Mouse (Mus musculus) MN1 (cell line): ENCODE measurements around the gene Neurl2.

Source experiments
- DNase-seq: peaks from one replicate; pipeline ENCODE4 v3.0.0-alpha.2; 2016; ENCODE audit warnings: low spot score

The Neurl2 gene

DNA sequence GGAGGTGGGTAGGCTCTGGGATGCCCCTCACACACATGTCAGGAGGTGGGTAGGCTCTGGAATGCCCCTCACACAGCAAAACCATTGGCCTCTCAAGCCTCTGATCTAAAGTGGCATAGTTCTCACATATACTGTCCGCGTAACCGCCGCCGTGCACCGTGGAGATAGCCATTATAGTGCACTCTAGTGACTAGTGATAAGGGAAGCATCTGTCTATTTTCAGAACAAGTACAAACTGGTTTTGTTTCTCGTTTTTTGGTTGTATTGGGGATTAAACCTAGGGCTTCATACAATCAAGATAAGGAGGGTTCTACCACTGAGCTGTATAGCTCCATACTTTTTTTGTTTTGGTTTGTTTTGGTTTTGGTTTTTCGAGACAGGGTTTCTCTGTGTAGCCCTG is 17.4 kb downstream of the Neurl2 start:
- no peak for DNase-seq

GRCm38 (mm10) chr2:164815348-164815747 is 17.9 kb downstream of the Neurl2 start:
- no peak for DNase-seq

GRCm38 (mm10) chr2:164813557-164813956 is 19.7 kb downstream of the Neurl2 start:
- DNase-seq = no peak

DNA sequence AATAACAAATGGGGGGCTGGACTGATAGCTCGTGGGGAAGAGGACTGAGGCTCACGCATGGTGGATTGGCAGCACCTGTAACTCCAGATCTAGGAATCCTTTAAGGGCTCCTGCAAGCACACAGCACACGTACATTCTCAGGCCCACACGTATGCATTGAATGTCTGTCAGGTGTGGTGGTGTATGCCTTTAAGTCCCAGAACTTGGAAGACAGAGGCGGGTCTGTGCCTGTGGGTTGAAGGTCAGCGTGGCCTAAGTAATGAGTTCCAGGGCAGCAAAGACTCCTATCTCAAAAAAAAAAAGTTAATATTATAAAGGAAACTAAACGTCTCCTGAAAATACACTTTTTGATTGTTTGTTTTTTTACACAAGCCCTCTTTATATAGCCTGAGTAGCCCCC is 26.6 kb downstream of the Neurl2 start:
- no peak for DNase-seq

DNA sequence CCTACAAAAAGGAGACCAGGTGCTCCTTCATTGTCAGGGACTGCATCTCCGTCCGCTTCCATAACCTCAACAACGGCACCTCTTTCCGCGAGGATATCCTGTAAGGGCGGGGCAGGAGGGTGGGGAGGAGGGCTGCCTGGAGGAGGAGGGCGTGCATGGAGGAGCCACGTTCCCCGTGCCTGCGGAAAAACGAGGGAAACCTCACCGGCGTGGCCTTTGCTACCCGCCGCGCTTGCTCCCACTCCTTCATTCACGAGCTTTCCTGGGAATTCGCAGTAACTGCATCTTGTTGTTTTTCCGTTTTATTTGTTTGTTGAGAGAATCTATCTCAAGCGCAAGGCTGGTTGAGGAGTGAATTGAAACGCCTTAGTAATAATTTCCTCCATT is 27.9 kb downstream of the Neurl2 start:
- DNase-seq = no peak

DNA sequence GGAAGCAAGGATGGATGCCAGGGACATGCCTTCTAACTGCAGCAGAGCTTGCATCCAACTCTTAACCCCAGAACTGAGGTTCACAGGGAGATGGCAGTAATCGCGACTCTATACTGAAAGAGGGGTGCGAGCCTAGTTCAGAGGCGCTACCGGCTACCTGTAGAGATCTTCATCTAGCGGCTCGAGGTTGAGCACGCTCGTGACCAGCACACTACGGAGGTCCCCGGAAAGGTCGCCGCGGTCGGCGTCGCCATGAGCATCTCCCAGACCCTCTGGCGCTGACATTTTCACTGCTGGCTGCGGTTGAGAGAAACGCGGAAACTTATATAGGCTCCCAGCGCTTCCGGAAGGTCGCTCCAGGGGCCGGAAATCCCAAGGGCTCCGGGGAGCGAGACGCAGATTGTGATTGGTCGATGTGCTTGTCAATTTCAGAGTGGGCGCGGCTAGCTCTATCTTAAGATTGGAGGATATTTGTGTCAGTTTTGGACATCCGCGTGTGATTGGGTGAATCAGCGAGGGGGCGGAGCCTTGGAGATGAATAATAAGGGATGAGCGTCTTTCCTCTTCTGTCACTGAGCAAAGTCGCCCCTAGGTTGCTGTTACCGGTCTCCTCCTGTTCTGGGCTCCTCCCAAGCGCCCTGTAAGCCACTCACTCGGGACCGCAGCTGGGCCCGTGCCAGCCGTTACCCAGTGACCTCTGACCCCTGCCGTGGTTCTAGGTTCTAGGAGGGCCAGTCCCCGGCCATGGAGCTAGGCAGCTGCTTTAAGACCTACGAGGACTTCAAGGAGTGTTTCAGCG is 28.5 kb downstream of the Neurl2 start, which contains the start of the genes Acot8 and Zswim3:
Acot8 (minus strand) TSS at position 350 of the 799 bp plus-strand sequence.
Zswim3 (plus strand) TSS at position 566 of the 799 bp plus-strand sequence.
- DNase-seq = peak; percentile 99

DNA sequence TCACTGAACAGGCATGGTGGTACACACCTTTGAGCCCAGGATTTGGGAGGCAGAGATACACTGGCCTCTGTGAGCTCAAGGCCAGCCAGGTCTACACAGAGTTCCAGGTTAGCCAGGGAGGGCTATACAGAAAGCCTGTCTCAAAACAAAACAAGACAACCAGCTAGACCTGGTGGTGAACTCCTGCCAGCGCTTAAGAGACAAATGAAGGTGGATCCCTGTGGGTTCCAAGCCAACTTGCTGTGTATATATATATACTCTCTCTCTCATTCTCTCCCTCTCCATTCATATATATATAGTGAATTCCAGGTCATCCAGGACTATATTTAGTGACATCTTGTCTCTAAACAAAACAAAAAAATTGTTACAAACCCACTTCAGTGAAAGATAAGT is 29.3 kb downstream of the Neurl2 start:
- DNase-seq = no peak

GRCm38 (mm10) chr2:164803201-164803920 is 29.9 kb downstream of the Neurl2 start:
- no peak for DNase-seq

GRCm38 (mm10) chr2:164800252-164801004 is 32.8 kb downstream of the Neurl2 start:
- DNase-seq = no peak

DNA sequence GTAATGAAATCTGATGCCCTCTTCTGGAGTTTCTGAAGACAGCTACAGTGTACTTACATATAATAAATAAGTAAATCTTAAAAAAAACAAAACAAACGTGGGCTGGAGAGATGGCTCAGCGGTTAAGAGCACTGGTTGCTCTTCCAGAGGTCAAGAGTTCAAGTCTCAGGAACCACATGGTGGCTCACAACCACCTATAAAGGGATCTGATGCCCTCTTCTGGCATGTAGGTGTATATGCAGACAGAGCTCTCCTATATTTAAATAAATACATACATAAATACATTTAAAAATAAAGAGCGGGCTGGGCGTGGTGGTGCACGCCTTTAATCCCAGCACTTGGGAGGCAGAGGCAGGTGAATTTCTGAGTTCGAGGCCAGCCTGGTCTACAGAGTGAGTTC is 34.7 kb downstream of the Neurl2 start:
- DNase-seq = peak; percentile 33

DNA sequence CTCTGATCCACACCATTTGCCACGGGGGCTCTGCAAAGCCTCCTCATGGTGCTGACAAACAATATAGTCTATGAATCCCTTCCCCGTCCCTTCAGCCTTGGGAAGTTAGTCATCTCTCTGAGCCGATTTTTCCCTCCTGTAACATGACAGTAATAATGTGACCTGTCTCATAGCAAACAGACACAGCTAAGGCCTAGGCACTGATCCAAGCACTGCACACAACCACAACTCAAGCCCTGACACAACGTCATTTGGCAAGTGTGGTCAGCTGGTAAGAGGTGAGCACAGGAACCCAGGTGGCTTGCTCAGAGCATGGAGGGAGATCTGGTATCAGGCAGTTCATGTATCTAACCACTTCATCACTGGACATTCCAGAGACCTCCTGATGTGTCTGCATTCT is 37.4 kb downstream of the Neurl2 start:
- DNase-seq = no peak

DNA sequence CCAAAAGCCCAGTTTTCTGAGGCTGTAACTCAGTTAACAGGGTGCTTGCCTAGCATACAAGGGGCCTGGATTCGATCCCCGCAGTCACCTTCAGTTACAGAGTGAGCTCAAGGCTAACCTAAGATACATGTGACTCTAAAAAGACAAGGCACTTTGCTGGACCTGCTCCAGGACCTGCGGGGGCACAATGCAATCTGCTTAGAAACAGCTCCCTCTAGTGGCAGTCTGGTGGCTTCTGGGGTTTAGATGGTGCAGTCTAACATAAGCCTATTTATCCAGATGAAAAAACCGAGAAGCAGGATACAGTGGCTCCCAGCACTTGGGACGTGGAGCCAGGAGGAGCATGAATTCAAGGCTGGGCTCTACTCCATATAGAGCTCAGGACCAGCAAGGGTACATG is 39.0 kb downstream of the Neurl2 start:
- peak; percentile 91 for DNase-seq

- no peak for DNase-seq
Observed at GRCm38 (mm10) chr2:164793772-164794171, 39.5 kb downstream of the Neurl2 start.

GRCm38 (mm10) chr2:164793236-164793635 is 40.0 kb downstream of the Neurl2 start:
- peak; percentile 74 for DNase-seq

DNA sequence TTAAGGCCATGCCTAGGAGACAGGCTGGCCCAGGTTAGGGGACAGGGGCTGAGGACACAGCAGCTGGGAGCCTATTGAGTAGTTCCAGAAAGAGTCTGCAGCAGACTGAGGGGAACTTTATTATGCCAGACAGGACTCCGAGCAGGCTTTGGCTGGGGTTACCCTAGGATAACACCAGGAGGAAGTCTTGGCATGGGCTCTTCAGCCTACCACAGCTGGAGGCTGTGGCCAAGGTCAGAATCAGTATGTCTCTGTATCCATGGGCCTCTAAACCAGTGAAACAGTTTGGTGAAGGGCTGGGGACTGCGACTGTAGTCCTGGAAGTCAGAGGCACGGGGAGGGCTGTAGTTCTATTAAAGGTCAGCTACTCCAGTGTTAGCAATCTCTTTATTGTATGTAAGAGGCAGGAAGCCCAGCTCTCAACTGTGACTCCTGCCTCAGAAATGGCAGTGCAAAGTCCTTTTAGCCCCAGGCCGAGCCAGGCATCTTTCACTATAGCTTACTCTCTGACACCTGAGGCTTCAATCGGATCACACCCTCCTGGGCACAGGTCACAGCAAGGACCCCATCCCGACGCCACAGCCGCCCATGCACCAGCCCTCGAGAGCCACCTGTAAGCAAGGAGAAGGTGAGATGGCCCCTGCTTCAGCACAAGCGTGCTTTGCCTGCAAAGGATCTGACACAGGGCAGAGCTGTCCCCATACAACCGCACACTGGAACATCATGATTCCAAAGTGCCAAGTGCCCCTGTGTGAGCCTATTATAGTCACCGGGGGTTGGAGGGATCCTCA is 40.7 kb downstream of the Neurl2 start:
- DNase-seq = no peak

- no peak for DNase-seq
Observed at GRCm38 (mm10) chr2:164791841-164792261, 41.4 kb downstream of the Neurl2 start.

DNA sequence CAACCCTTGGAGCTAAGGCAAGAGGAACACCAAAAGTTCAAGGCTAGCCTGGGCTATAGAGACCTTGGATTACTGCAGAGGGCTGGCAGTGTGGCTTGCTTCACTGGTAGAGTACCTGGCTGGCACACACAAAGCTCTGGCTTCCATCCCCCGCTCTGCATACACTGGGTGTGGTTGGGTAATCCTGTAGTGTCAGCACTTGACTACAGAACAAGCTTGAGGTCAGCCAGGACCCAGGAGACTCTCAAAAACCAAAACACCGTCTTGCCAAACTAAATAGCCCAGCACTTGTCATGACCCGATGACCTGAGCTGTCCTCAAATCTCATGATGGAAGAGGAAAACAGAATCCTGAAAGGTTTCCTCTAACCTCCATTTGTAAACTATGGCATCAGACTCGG is 42.8 kb downstream of the Neurl2 start:
- no peak for DNase-seq

DNA sequence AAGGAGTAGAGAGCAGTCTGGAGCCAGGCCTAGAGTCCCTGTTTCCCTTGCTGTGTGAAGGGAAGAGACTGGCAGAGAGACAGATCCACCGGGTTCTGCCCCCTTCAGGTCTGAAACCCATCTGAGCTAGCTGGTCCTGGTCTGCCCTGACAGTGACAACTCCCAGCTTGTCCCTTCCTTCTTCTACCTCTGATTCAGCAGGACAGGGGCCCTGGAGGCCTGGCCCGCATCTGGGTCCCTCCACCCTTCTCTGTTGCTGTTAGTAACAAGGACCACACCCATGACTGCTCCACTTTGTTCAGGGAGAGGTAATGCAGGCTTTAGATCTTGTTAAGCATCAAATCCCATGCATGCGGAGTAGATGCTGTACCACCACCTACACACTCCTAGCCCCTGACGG is 44.8 kb downstream of the Neurl2 start:
- DNase-seq = peak; percentile 55

GRCm38 (mm10) chr2:164787779-164788178 is 45.5 kb downstream of the Neurl2 start:
- DNase-seq = no peak

DNA sequence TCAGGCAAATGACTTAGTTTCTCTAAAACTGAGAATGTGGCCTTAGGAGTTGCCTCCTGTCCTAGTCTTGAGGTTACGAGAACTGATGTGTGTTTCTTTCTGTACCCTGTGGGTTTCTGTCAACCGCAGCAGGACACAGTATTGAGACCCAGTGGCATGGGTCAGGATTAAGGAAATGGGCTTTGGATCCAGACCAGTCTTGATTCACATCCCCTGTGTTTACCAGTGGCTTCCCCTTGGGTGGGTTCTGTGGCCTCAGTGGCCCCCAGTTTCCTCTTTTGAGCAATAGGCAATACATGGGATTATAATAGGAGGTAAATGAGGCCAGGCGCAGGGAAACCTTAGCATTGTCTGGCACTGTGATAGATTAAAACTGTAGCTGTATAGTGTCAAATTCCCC is 46.2 kb downstream of the Neurl2 start:
- no peak for DNase-seq

DNA sequence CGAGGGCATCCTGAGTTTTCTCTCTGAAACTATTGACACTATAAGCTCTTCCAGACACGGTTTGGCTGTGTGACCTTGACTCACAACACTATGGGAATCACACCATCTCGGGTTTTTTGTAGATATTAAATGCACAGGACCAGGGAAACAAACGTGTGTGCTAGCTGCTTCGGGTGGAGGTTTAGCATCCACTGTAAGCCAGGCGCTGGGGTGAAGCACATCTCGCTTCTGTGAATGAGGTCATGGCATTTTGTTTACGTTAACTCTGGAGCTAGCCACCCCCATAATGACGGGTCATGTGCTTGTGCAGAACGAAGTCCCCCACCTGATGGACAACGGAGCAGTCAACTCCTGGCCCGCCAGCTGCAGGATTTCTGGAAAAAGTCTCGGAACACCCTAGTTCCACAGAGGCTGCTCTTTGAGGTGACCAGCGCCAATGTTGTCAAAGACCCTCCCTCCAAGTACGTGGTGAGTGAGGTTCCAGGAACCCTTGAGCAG is 46.8 kb downstream of the Neurl2 start:
- DNase-seq = peak; percentile 57
